Mouse (Mus musculus) limb, embryonic 15.5 days (tissue): Measurements from ENCODE around the gene Twist1. TPM values are rescaled to one million over a fixed set of nuclear protein-coding genes. Genes with fewer than 3 reads are reported as not detected.

Experiments
- ATAC-seq: fragments of 200-750 bp; cut with Nextera tagmentation; 2 replicates; pipeline ENCODE4 v1.8.0; 2017; ENCODE audit warnings: low read depth, moderate TSS enrichment; ENCODE audit not compliant: insufficient number of reproducible peaks, low FRiP score, low TSS enrichment
- H3K27ac ChIP-seq: fragments of 300-500 bp; sonication (generic); 2 replicates; pipeline ENCODE4 v1.5.1; 2015; ENCODE audit warnings: moderate library complexity, mild to moderate bottlenecking, inconsistent platforms
- H3K27me3 ChIP-seq: fragments of 300-500 bp; sonication (generic); 2 replicates; pipeline ENCODE4 v1.6.1; 2015; ENCODE audit warnings: inconsistent platforms
- H3K36me3 ChIP-seq: fragments of 300-500 bp; sonication (generic); 2 replicates; pipeline ENCODE4 v1.6.1; 2015; ENCODE audit warnings: inconsistent platforms
- H3K4me1 ChIP-seq: fragments of 300-500 bp; sonication (generic); 2 replicates; pipeline ENCODE4 v1.6.1; 2015; ENCODE audit warnings: inconsistent platforms
- H3K4me2 ChIP-seq: fragments of 300-500 bp; sonication (generic); 2 replicates; pipeline ENCODE4 v1.6.1; 2015; ENCODE audit warnings: mild to moderate bottlenecking, inconsistent platforms
- H3K4me3 ChIP-seq: fragments of 300-500 bp; sonication (generic); 2 replicates; pipeline ENCODE4 v1.5.1; 2015; ENCODE audit warnings: mild to moderate bottlenecking, inconsistent platforms
- H3K9ac ChIP-seq: fragments of 300-500 bp; sonication (generic); 2 replicates; pipeline ENCODE4 v1.6.1; 2015; ENCODE audit warnings: inconsistent platforms
- H3K9me3 ChIP-seq: fragments of 300-500 bp; sonication (generic); 2 replicates; pipeline ENCODE4 v1.6.1; 2016; ENCODE audit warnings: inconsistent platforms
- WGBS: fragments of 180-500 bp; shearing (Covaris S2); methylation state at CpG from one replicate; pipeline ENCODE4 v1.1.7; 2015; 5-methylcytosine and 5-hydroxymethylcytosine counted together
- polyA plus RNA-seq: library from polyadenylated mRNA; unstranded; fragments of >200 nt; fragmentation: Nextera tagmentation; extraction: Ambion mirVana; gene quantifications from 2 replicates; pipeline ENCODE4 v1.2.1, GENCODE M21; 2015

Gene Twist1
- polyA plus RNA-seq, 1 experiment from 2014 or later: 43.7 TPM

GRCm38 (mm10) chr12:33959206-33959605 is 1.7 kb downstream of the Twist1 start:
- 5% methylated on average over 6 of the region's 6 CpGs for whole genome bisulfite sequencing
- ATAC-seq: no peak
- peak overlapping the region; percentile 78 for H3K4me3 ChIP-seq
- H3K27ac ChIP-seq: peak overlapping the region; percentile 97
- no peaks in the 10 kb centered on the region for H3K9me3 ChIP-seq
- peaks cover 37% of the 10 kb centered on the region for H3K27me3 ChIP-seq
- peak overlapping the region; percentile 58 for H3K4me2 ChIP-seq
- no peaks in the 10 kb centered on the region for H3K36me3 ChIP-seq
- H3K9ac ChIP-seq: peak overlapping the region; percentile 98
- peaks cover 21% of the 10 kb centered on the region for H3K4me1 ChIP-seq

- no peaks in the 10 kb centered on the region for H3K36me3 ChIP-seq
- WGBS: 16% methylated on average over 3 of the region's 3 CpGs
- no peak for ATAC-seq
- H3K4me3 ChIP-seq: peak overlapping the region; percentile 40
- H3K27me3 ChIP-seq: peaks cover 42% of the 10 kb centered on the region
- H3K9ac ChIP-seq: 0 out of 2 replicates have a peak overlapping the region, but pooled peaks have one; percentile 18
- peak overlapping the region; percentile 27 for H3K4me2 ChIP-seq
- H3K27ac ChIP-seq: peak overlapping the region; percentile 64; the same call in 1 of the 2 replicates
- H3K4me1 ChIP-seq: peaks cover 24% of the 10 kb centered on the region
- no peaks in the 10 kb centered on the region for H3K9me3 ChIP-seq
Measured at GRCm38 (mm10) chr12:33959846-33960245, 2.4 kb downstream of the Twist1 start.

- peak overlapping the region; percentile 84 for H3K27ac ChIP-seq
- peaks cover 19% of the 10 kb centered on the region for H3K4me1 ChIP-seq
- WGBS: 21% methylated on average over 5 of the region's 5 CpGs
- peak overlapping the region; percentile 23 for H3K9ac ChIP-seq
- peak overlapping the region; percentile 36 for H3K4me3 ChIP-seq
- H3K36me3 ChIP-seq: no peaks in the 10 kb centered on the region
- ATAC-seq: no peak
- peak overlapping the region; percentile 36 for H3K4me2 ChIP-seq
- H3K9me3 ChIP-seq: no peaks in the 10 kb centered on the region
- H3K27me3 ChIP-seq: peaks cover 39% of the 10 kb centered on the region
Measured at GRCm38 (mm10) chr12:33961013-33961412, 3.5 kb downstream of the Twist1 start.

- Histone ChIP-seq H3K4me1 (peaks cover 29% of the 10 kb centered on the region), H3K4me2 (peak overlapping the region; percentile 36), H3K9me3 (no peaks in the 10 kb centered on the region), H3K9ac (peak overlapping the region; percentile 18), H3K36me3 (no peaks in the 10 kb centered on the region), H3K27ac (peak overlapping the region; percentile 84), H3K4me3 (peak overlapping the region; percentile 36), H3K27me3 (peaks cover 36% of the 10 kb centered on the region)
- 5% methylated on average over 17 of the region's 17 CpGs for WGBS
- no peak for ATAC-seq
Measured at GRCm38 (mm10) chr12:33962118-33962772, 4.8 kb downstream of the Twist1 start.

GRCm38 (mm10) chr12:33962773-33963130 is 5.3 kb downstream of the Twist1 start:
- H3K4me2 ChIP-seq: peak overlapping the region; percentile 36

GRCm38 (mm10) chr12:33963671-33964369 is 6.3 kb downstream of the Twist1 start:
- Histone ChIP-seq H3K9ac (no peak overlapping the region), H3K9me3 (no peaks in the 10 kb centered on the region), H3K36me3 (no peaks in the 10 kb centered on the region), H3K4me2 (peak overlapping the region; percentile 36), H3K4me1 (peaks cover 38% of the 10 kb centered on the region), H3K27ac (peak overlapping the region; percentile 84), H3K27me3 (peaks cover 22% of the 10 kb centered on the region), H3K4me3 (peak overlapping the region; percentile 36)
- 13% methylated on average over 15 of the region's 15 CpGs for WGBS
- ATAC-seq: no peak

More at GRCm38 (mm10) chr12:33962773-33963130, 5.3 kb downstream of the Twist1 start:
- Histone ChIP-seq H3K9me3 (no peaks in the 10 kb centered on the region), H3K4me1 (peaks cover 34% of the 10 kb centered on the region), H3K27me3 (peaks cover 31% of the 10 kb centered on the region), H3K9ac (peak overlapping the region; percentile 18; the same call in 1 of the 2 replicates), H3K36me3 (no peaks in the 10 kb centered on the region), H3K4me3 (peak overlapping the region; percentile 36), H3K27ac (peak overlapping the region; percentile 84)
- 17% methylated on average over 9 of the region's 9 CpGs for WGBS
- ATAC-seq: no peak

GRCm38 (mm10) chr12:33964427-33964826 is 7.0 kb downstream of the Twist1 start:
- Histone ChIP-seq H3K4me2 (peak overlapping the region; percentile 17; the same call in 1 of the 2 replicates), H3K9ac (no peak overlapping the region), H3K27me3 (peaks cover 22% of the 10 kb centered on the region), H3K9me3 (no peaks in the 10 kb centered on the region), H3K4me1 (peaks cover 39% of the 10 kb centered on the region), H3K36me3 (no peaks in the 10 kb centered on the region), H3K27ac (peak overlapping the region; percentile 74), H3K4me3 (no peak overlapping the region)
- ATAC-seq: no peak
- 35% methylated on average over 2 of the region's 2 CpGs for WGBS

- peak overlapping the region; percentile 74 for H3K27ac ChIP-seq
- H3K4me3 ChIP-seq: no peak overlapping the region
- no peaks in the 10 kb centered on the region for H3K36me3 ChIP-seq
- peaks cover 39% of the 10 kb centered on the region for H3K4me1 ChIP-seq
- no peaks in the 10 kb centered on the region for H3K9me3 ChIP-seq
- WGBS: 11% methylated on average over 5 of the region's 5 CpGs
- peak overlapping the region; percentile 58; the same call in 1 of the 2 replicates for H3K4me2 ChIP-seq
- H3K27me3 ChIP-seq: peaks cover 22% of the 10 kb centered on the region
- ATAC-seq: no peak
- no peak overlapping the region for H3K9ac ChIP-seq
Measured at GRCm38 (mm10) chr12:33965661-33966360, 8.3 kb downstream of the Twist1 start.

- no peak for ATAC-seq
- H3K9me3 ChIP-seq: no peaks in the 10 kb centered on the region
- peak overlapping the region; percentile 87 for H3K27ac ChIP-seq
- peaks cover 39% of the 10 kb centered on the region for H3K4me1 ChIP-seq
- H3K36me3 ChIP-seq: no peaks in the 10 kb centered on the region
- H3K9ac ChIP-seq: 0 out of 2 replicates have a peak overlapping the region, but pooled peaks have one; percentile 23
- peaks cover 22% of the 10 kb centered on the region for H3K27me3 ChIP-seq
- peak overlapping the region; percentile 34 for H3K4me3 ChIP-seq
- WGBS: 2% methylated on average over 35 of the region's 35 CpGs
- peak overlapping the region; percentile 58 for H3K4me2 ChIP-seq
Measured at GRCm38 (mm10) chr12:33966490-33967415, 9.3 kb downstream of the Twist1 start.

GRCm38 (mm10) chr12:33967514-33967913 is 10.0 kb downstream of the Twist1 start:
- Histone ChIP-seq H3K9ac (0 out of 2 replicates have a peak overlapping the region, but pooled peaks have one; percentile 23), H3K9me3 (no peaks in the 10 kb centered on the region), H3K4me1 (peaks cover 39% of the 10 kb centered on the region), H3K4me3 (peak overlapping the region; percentile 34), H3K36me3 (no peaks in the 10 kb centered on the region), H3K27me3 (peaks cover 17% of the 10 kb centered on the region; the same call in 1 of the 2 replicates), H3K27ac (peak overlapping the region; percentile 87), H3K4me2 (peak overlapping the region; percentile 58)
- ATAC-seq: 0 out of 2 replicates have a peak, but pooled peaks have one; percentile 31
- WGBS: 1% methylated on average over 21 of the region's 21 CpGs
